Mouse (Mus musculus) retina, adult 2 months (tissue): ENCODE measurements around the gene 4932415D10Rik.

Source experiments
- DNase-seq: peaks from one replicate; pipeline ENCODE4 v3.0.0-alpha.2; 2012; ENCODE audit warnings: low read depth, low spot score

4932415D10Rik gene

GRCm38 (mm10) chr10:82316482-82316881, at the start of gene 4932415D10Rik:
TSS of gene 4932415D10Rik (minus strand) at chr10:82316582.
- no peak for DNase-seq

GRCm38 (mm10) chr10:82361911-82362310, 45.5 kb upstream of the 4932415D10Rik start:
- DNase-seq = no peak

- DNase-seq = no peak
Observed at GRCm38 (mm10) chr10:82355401-82355800, 39.0 kb upstream of the 4932415D10Rik start.

DNA sequence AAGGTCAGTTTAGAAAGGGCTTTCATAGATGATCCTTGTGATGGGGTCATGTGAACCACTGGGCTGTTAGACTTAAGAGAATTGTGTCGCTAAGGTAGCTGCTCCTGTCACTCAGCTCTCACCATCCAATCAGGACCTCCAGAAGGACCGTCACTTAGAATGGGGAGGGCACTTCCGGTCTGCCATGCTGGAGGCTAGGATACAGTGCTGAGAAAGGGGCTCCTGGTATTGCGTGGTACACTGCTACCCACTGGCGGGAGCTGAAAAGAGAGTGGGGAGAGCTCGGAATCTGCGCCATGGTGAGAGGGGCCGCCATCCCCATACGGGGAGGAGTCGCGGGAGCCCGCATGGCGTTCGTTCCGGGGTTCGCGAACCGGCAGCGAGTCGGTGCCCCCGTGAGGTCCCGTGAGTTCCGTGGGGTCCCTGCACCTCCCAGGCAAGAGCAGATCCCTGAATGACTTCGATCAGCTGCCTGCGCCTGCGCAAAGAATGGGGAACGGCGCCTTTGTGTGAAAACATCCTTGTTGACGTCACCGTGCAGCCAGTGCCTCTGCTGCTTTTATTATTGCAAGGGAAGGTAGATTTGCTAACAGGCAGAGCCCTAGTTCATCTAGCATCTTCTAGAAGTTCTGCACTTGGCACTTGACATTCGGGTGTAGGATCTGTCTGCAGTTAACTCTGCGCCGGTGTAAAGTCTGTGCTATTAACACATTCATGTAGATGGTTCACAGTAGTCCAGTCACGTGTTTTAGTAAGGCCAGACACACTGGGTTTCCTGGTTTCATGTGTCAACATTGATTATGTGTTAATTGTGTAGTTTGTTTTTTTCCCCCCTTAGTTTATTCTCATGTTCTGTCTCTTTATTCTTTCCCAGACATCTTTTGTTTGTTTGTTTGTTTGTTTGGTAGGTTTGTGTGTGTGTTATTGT, 38.0 kb upstream of the 4932415D10Rik start, which contains the start of gene Gm4924:
Gene Gm4924, plus strand, starts transcription at position 173 of the 928 bp plus-strand sequence.
- peak; percentile 91 for DNase-seq

DNA sequence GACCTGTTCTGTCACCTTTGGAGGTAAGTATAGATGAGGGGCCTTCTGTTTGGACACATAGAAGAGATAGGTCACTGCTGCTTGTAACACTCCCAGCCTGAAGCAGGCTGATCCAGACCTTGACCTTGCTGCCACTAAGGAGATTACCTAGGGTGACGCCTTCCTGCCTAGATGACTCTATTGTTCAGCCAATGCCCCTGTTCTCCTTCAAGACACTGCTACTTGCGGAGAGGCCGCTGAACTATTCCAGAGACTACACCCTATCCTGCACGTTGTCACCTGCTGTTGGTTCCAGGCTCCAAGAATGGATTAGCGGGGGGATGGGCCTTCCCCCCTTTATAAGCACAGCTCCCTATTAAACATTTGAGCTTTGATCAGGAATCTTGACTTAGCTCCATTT, 13.4 kb upstream of the 4932415D10Rik start:
- no peak for DNase-seq

DNA sequence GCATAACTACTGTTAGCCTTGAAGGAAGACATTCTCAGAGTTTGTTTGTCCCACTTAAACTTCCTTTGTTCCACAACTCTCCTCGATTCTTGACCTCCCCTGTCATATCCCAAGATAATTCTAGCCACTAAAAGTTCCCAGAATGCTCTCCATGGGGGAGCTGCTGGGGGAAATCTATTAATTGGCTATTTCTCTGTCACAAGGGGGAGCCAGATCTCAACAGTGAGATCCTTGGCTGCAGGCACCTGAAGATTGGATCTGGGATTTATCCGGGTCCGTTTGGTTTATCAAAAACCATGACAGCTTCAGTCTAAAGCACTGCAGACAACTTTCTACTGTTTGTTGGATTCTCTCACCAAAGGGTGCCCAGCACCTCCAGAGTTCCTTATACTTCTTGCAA, 3.8 kb upstream of the 4932415D10Rik start:
- DNase-seq = no peak

DNA sequence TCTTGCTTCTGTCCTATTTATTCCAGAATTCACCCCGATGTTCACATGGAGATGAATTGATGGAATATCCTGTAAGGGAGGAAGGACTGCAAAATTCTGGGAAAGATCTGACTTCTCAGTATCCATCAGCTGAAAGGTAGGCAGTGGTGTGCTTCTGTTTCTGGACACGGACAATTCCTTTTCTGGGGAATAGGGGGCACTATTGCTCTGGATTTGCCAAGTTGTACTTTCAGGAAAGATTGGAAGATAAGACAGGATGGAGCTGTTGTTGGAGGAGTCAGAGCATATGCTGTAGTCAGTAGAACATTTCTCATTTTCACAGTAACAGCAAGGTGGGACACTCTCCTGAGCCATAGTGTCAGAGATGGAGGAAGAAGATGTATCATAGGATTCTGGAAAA, 19.9 kb downstream of the 4932415D10Rik start:
- no peak for DNase-seq

GRCm38 (mm10) chr10:82257331-82257730, 59.1 kb downstream of the 4932415D10Rik start:
- no peak for DNase-seq

- DNase-seq = no peak
Observed at GRCm38 (mm10) chr10:82245021-82245420, 71.4 kb downstream of the 4932415D10Rik start.

GRCm38 (mm10) chr10:82241401-82241788, 75.0 kb downstream of the 4932415D10Rik start:
- DNase-seq = no peak

DNA sequence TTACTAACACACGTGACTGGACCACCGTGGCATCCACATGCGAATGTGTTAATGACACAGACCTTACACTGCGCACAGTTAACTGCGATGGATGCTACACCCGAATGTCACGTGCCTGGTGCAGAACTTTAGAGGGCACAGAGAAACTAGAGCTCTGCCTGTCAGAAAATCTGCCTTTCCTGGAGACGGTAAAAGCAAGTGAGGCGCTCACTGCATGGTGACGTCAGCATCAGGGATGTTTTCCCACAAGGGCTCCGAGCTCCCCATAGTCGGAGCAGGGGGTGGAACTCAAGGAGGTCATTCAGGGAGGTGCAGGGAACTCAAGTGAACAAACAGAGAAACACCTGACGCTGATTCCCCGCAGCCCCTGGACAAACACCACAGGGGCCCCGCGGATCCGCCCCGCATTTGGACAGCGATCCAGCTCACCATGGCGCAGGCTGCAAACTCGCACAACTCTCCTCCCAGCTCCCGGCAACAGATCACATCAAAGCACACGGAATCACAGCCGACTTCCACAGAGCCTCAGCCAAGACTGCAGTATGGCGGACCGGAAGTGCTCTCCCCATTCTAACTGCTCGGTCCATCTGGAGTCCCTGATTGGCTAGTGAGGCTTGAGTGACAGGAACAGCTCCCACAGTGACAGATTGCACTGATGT, 75.5 kb downstream of the 4932415D10Rik start, which contains the start of gene Zfp938:
Gene Zfp938, minus strand, starts transcription at position 539 of the 659 bp plus-strand sequence.
- DNase-seq = peak; percentile 86
